Mouse (Mus musculus) small intestine, adult 2 months (tissue): Measurements from ENCODE around the gene Elob. TPM values are rescaled to one million over a fixed set of nuclear protein-coding genes. Genes with fewer than 3 reads are reported as not detected.

ENCODE experiments used
- H3K27ac ChIP-seq: fragments of 200-500 bp; 2 replicates; pipeline ENCODE4 v1.5.1; 2012; ENCODE audit warnings: low read depth, low read length, control low read depth, inconsistent platforms; ENCODE audit not compliant: insufficient read depth
- H3K27me3 ChIP-seq: fragments of 200-500 bp; 2 replicates; pipeline ENCODE4 v1.6.1; 2012; ENCODE audit warnings: mild to moderate bottlenecking, moderate library complexity, low read length, inconsistent platforms; ENCODE audit not compliant: control insufficient read depth, insufficient read depth
- H3K36me3 ChIP-seq: fragments of 200-500 bp; 2 replicates; pipeline ENCODE4 v1.6.1; 2012; ENCODE audit warnings: mild to moderate bottlenecking, low read length, control low read depth, inconsistent platforms; ENCODE audit not compliant: control insufficient read depth, insufficient read depth
- H3K4me1 ChIP-seq: fragments of 200-500 bp; 2 replicates; pipeline ENCODE4 v1.6.1; 2012; ENCODE audit warnings: low read length, inconsistent platforms, mixed read lengths; ENCODE audit not compliant: control insufficient read depth, insufficient read depth, insufficient read length
- H3K4me3 ChIP-seq: fragments of 200-500 bp; 2 replicates; pipeline ENCODE4 v1.5.1; 2012; ENCODE audit warnings: low read depth, mild to moderate bottlenecking, control low read depth, inconsistent platforms, low read length, moderate library complexity
- CTCF ChIP-seq: fragments of 200-500 bp; IDR thresholded peaks from 2 replicates; pipeline ENCODE4 v1.5.1; 2012; ENCODE audit warnings: low read depth, mild to moderate bottlenecking, control low read depth, inconsistent platforms, low read length, moderate library complexity, mixed read lengths; ENCODE audit not compliant: insufficient replicate concordance, insufficient read length; ENCODE audit errors: extremely low read depth
- POLR2A ChIP-seq: fragments of 200-500 bp; IDR thresholded peaks from 2 replicates; pipeline ENCODE4 v1.6.1; 2012; ENCODE audit warnings: low read depth, mild to moderate bottlenecking, control low read depth, inconsistent platforms, low read length, moderate library complexity
- WGBS: fragments of 180-500 bp; shearing (Covaris S2); methylation state at CpG from one replicate; pipeline ENCODE4 v1.1.7; 2018; 5-methylcytosine and 5-hydroxymethylcytosine counted together
- polyA plus RNA-seq: library from polyadenylated mRNA; depleted of rRNA; stranded (reverse); fragments of >200 nt; gene quantifications from 2 replicates; pipeline ENCODE4 v1.2.3, GENCODE M21; 2012

Gene Elob
- polyA plus RNA-seq, 1 experiment, result 591 TPM

DNA sequence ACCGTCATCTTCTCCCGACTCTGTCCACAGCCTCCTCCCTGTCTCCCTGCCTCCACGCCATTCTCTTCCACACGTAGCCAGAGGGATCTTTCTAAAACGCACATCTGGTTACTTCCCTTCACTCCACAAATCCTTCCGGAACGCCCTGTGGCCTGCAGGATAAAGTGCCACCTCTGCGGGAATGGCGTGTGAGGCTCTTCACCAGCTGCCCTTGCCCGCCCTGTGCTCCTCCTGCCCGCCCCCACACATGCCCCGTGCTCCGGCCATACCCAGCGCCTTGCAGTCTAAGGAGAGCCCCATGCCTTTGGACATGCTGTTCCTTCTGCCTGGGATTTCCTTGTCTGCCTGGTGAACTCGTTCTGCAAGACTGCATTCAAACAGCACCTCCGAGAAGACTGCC lies 5.9 kb downstream of the Elob start:
- Histone ChIP-seq H3K27ac (no peak overlapping the region), H3K36me3 (peaks cover 79% of the 10 kb centered on the region), H3K4me3 (no peak overlapping the region), H3K4me1 (peaks cover 4% of the 10 kb centered on the region; the same call in 1 of the 2 replicates), H3K27me3 (no peaks in the 10 kb centered on the region)
- 78% methylated on average over 16 of the region's 16 CpGs for WGBS
- TF ChIP-seq POLR2A, result no peak
- no peak for TF ChIP-seq CTCF

DNA sequence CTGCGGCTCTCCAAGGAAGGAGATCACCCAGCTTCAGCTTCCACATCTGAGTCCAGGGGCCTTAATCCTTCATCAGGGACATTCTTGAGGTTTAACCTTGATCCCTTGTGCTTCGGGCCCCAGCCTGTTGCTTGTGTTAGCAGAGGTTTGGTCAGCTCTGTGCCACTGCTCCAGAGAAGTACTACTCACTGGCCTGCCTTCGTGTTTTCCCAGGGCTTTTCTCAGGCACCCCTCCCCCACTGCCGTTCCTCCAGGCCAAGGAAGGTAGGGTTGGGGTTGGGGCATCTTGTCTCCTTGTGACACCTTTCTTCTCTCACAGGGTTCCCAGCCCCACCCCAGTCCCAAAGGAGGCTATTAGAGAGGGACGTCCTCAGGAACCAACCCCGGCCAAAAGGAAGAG lies 6.8 kb downstream of the Elob start:
- WGBS, result 63% methylated on average over 6 of the region's 6 CpGs
- no peak overlapping the region for H3K4me3 ChIP-seq
- H3K27me3 ChIP-seq, result no peaks in the 10 kb centered on the region
- no peaks in the 10 kb centered on the region for H3K4me1 ChIP-seq
- no peak overlapping the region for H3K27ac ChIP-seq
- TF ChIP-seq POLR2A (no peak), CTCF (no peak)
- peaks cover 88% of the 10 kb centered on the region for H3K36me3 ChIP-seq

DNA sequence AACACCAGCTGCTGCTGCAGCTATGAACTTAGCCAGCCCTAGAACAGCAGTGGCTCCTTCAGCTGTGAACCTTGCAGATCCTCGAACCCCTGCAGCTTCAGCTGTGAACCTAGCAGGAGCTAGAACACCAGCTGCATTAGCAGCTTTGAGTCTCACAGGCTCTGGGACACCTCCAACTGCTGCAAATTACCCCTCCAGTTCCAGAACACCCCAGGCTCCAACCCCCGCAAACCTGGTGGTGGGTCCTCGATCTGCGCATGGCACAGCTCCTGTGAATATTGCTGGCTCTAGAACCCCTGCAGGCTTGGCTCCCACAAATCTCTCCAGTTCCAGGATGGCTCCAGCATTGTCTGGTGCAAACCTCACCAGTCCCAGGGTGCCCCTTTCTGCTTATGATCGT lies 8.2 kb downstream of the Elob start:
- Histone ChIP-seq H3K4me1 (no peaks in the 10 kb centered on the region), H3K36me3 (peaks cover 96% of the 10 kb centered on the region), H3K27ac (no peak overlapping the region), H3K27me3 (no peaks in the 10 kb centered on the region), H3K4me3 (no peak overlapping the region)
- WGBS, result 95% methylated on average over 5 of the region's 5 CpGs
- no peak for TF ChIP-seq CTCF
- no peak for TF ChIP-seq POLR2A

DNA sequence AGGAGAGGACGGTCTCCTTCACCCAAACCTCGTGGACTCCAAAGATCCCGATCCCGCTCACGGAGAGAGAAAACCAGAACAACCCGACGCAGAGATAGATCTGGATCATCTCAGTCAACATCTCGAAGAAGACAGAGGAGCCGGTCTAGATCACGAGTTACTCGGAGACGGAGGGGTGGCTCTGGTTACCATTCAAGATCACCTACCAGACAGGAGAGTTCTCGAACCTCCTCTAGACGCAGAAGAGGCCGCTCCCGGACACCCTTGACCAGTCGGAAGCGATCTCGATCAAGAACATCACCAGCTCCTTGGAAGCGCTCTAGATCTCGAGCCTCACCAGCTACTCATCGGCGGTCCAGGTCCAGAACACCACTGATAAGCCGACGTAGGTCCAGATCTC lies 9.7 kb downstream of the Elob start:
- Histone ChIP-seq H3K36me3 (peaks cover 95% of the 10 kb centered on the region), H3K27ac (no peak overlapping the region), H3K4me1 (no peaks in the 10 kb centered on the region), H3K27me3 (no peaks in the 10 kb centered on the region), H3K4me3 (no peak overlapping the region)
- 98% methylated on average over 25 of the region's 25 CpGs for whole genome bisulfite sequencing
- TF ChIP-seq POLR2A (no peak), CTCF (no peak)

DNA sequence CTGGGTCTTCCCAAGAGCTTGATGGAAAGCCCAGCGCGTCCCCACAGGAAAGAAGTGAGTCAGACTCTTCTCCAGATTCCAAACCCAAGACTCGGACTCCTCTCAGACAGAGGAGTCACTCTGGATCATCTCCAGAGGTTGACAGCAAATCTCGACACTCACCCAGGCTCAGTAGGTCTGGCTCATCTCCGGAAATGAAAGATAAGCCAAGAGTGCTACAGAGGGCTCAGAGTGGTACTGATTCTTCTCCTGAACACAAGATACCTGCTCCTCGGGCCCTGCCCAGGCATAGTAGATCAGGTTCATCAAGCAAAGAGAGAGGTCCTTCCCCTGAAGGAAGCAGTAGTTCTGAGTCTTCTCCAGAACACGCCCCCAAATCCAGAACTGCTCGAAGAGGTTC lies 10.4 kb downstream of the Elob start:
- no peak overlapping the region for H3K27ac ChIP-seq
- WGBS, result 97% methylated on average over 8 of the region's 8 CpGs
- no peak overlapping the region for H3K4me3 ChIP-seq
- no peaks in the 10 kb centered on the region for H3K4me1 ChIP-seq
- H3K36me3 ChIP-seq, result peaks cover 94% of the 10 kb centered on the region
- no peaks in the 10 kb centered on the region for H3K27me3 ChIP-seq
- TF ChIP-seq POLR2A (no peak), CTCF (no peak)

DNA sequence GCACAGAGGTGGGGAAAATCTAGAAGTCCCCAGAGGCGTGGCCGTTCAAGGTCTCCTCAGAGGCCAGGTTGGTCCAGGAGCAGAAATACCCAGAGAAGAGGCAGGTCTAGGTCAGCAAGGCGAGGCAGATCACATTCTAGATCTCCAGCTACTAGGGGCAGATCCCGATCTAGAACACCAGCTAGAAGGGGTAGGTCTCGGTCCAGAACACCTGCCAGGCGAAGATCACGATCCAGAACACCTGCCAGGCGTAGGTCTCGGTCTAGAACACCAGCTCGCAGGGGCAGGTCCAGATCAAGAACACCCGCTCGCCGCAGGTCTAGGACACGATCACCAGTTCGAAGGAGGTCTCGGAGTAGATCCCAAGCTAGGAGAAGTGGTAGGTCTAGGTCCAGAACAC lies 13.3 kb downstream of the Elob start:
- Histone ChIP-seq H3K4me1 (no peaks in the 10 kb centered on the region), H3K27me3 (no peaks in the 10 kb centered on the region), H3K4me3 (no peak overlapping the region), H3K27ac (no peak overlapping the region), H3K36me3 (peaks cover 89% of the 10 kb centered on the region)
- 98% methylated on average over 16 of the region's 16 CpGs for WGBS
- TF ChIP-seq CTCF (no peak), POLR2A (no peak)

DNA sequence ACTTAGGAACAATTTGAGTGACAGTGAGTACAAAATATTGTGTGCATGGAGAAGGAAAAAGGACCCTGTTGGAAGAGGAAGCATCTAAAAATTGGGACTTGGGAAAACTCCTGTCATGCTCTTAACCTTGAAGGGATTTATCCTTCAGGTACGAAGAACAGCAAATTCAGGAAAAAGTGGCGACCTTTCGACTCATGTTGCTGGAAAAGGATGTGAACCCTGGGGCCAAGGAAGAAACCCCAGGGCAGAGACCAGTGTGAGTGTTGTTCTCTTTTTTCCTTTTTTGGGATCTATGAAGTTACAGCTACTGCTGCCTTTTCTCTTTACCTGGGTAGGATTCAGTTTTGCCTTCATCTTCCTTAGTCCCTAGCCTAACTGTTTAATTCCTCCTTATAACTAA lies 21.0 kb downstream of the Elob start:
- peaks cover 46% of the 10 kb centered on the region for H3K36me3 ChIP-seq
- WGBS, result 92% methylated on average over 3 of the region's 3 CpGs
- H3K27me3 ChIP-seq, result no peaks in the 10 kb centered on the region
- no peak overlapping the region for H3K4me3 ChIP-seq
- H3K4me1 ChIP-seq, result peaks cover 4% of the 10 kb centered on the region
- no peak for TF ChIP-seq POLR2A
- no peak for TF ChIP-seq CTCF
- no peak overlapping the region for H3K27ac ChIP-seq

DNA sequence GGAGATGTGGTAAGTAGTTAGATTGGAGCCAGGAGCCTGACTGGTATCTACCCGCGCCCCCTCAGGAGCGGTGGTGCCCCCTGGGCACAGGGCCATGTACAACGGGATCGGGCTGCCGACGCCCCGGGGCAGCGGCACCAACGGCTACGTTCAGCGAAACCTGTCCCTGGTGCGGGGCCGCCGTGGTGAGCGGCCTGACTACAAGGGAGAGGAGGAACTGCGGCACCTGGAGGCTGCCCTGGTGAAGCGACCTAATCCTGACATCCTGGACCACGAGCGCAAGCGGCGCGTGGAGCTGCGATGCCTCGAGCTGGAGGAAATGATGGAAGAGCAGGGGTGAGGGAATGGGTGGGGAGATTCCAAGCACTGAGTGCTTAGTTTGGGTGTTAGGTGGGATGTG lies 22.1 kb downstream of the Elob start:
- no peak overlapping the region for H3K27ac ChIP-seq
- TF ChIP-seq CTCF (peak; percentile 47; the same call in 1 of the 2 replicates), POLR2A (no peak)
- peaks cover 4% of the 10 kb centered on the region for H3K4me1 ChIP-seq
- peaks cover 38% of the 10 kb centered on the region for H3K36me3 ChIP-seq
- peak overlapping the region; percentile 51 for H3K4me3 ChIP-seq
- no peaks in the 10 kb centered on the region for H3K27me3 ChIP-seq
- 23% methylated on average over 25 of the region's 25 CpGs for WGBS
